Mouse (Mus musculus) liver, adult (tissue): ENCODE measurements around the gene Cep85l.

ENCODE experiments used
- GATA4 ChIP-seq: IDR thresholded peaks from 2 replicates; pipeline ENCODE4 v1.6.1; 2014; ENCODE audit warnings: mild to moderate bottlenecking, low read length; ENCODE audit not compliant: insufficient replicate concordance

The Cep85l gene

DNA sequence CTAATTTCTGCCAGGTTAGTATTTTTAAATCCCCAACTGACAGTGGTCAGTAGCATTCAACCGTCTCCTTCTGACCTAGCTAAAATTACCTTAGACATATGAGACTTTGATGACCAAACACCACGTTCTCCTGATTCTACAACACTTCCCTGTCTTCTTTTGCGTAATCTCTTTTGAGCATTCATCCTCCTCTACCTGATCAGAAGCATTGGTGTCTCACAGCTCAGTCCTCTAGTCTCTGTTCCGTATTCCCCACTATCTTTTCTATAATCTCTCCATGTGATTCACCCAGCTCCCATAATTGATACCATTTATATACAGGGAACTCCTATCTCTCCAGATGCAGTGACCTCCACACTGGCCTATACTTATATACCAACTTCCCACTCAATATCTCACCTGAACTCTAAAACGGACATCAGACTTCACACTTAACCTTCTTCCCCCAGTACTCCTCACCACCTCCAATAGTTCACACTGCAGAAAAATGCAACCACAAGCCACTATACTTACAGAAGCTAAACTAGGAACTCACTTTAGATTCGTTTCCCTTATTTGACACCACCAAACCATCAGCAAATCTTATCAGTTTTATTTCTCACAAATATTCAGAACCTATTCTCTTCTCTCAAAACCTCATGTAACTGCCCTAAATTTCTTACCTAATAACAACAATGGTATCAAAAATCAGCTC, 5.7 kb downstream of the Cep85l start:
- TF ChIP-seq GATA4: no peak

DNA sequence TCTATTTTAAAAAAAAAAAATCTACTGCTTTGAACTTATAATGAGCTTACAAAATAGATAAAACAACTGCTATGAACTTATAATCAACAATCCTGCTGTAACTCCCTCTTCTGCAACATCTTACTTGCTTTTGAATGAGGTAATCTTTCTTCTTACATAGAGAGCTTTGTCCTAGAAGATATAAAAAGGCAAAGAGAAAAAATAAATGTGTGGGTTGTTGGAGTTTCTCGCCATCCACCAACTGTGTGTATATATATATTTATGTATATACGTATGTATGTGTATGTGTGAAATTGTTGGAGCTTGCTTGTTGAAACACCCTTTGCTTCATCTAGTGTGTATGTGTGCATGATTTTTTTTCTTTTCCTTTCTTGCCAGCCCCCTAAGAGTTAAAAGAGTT, 12.5 kb downstream of the Cep85l start:
- no peak for TF ChIP-seq GATA4

DNA sequence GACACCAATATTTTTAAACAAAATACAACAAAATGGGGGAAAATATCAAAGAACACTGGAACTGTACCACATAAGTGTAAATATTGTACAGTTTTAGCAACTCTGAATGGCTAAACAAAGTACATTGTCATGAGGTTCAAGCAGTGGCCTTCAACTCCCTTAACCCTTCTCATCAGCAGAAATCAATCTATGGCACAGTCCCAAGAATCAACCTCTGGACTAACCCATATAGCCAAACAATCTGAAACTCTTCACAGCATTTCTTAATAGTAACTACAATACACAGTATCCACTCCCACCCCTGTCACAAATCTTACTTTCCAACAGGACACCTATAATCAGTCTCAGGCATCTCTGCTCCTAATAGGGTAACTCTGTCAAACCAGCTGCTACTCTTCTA, 15.4 kb downstream of the Cep85l start:
- no peak for TF ChIP-seq GATA4

DNA sequence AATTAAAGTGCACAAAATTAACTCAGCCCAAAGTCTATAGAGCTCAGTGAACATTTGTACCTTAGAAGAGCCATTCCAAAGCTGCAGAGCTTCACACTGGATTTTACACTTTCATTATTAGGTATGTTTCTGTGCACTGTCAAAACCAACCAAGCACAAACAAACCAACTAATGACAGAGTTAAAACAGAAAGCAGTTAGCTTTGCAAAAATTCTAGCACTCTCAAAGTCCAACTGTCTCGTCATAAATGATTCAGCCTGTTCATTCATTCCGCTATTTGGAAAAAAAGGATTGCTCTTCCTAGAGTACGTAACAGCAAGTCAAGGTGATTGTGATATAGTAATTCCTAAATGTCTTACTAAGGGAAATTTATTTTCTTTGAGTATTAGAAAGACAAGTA, 20.7 kb downstream of the Cep85l start:
- TF ChIP-seq GATA4: no peak

DNA sequence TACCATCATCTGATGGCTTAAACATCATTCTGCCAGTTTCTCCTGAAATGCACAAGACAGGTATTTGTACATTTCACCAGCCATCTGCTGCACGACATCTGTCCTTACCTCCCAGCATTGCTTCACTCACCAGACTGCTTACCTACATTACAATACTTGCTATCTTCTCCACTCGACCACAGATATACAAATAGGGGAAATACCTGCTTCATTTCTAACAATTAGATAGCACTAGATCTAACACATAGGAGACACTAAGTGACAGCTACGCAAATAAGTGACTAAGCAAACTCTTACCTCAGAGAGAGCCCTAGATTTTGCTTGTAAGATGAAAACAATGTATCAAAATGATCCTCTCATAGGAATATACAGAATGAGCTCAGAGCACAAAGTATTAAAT, 26.1 kb downstream of the Cep85l start:
- TF ChIP-seq GATA4: no peak

DNA sequence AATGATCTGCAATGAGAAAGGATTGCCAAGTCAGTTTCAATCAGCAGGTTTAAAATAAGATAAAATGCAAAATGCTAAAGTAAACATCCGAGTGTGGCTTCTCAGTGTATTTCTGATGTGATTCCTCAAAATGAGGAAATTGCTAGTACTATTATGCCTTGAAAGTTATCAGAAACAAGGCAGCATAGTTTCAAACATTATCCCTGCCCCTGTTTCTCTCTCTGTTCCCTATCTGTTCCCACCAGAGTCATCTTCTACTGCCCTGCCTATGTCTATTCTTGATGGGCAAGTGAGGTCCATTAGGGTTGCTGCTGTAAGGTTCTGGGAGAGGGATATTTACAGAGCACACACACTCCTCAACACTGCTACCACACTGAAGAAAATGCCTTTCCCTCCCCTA, 30.5 kb downstream of the Cep85l start:
- no peak for TF ChIP-seq GATA4

DNA sequence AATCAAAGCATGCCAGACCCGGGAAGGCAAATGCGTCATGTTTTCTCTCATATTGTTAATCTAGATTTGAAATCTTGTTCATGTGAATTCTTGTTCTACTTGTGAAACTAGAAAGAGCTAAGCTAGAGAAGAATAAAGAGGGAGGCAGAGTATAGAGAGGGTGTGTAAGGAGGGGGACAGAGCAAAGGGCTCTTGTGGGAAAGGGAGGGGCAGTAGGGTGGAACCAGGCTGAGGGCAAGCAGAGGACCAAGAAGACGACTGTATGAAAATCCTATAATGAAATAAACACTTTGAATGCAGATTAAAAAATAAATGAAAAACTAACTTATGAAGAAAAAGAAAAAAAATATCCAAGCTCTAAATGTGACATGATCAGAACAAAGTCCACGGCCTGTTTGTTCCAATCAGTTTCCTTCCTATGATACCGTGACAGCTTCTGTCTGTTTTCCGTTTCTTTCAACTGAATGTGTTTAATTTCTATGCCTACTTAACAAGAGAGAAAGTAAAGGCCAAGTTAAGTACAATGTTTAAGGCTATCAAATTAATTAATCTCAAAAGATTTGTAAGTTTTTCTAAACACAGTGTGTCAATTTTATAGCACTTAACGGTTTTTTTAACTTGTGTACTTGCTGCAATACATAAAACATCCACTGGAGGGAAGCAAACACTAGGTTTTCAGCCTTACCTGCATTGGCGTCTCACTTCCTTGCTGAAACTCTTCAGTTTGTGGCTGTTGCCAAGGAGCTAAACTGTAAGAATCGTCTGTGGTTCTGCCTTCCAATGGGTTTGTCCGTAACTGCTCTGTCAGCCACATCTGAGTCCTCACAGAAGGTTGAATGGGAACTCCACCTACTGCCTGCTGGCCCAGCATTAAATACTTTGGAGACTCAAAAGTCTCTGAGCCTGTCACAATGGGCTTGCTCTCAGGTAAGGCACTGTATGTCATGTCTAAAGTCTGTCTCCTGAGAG, 31.7 kb downstream of the Cep85l start:
- TF ChIP-seq GATA4: no peak

DNA sequence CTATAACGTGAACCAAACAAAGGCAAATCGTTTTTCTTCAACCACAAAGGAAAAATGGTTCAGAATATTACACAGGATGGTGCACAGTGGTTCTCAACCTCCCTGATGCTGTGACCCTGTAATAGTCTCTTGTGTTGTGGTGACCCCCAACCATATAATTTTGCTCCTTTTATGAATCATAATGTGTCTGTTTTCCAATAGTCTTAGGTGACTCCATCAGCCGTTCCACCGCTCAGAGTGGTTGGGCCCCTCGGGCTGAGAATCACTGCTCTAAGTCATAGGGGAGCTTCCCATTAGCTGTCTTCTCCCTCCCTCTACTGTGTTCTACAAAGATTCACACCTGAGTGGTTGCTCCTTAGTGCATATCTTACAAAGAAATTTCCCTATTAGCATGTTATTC, 32.8 kb downstream of the Cep85l start:
- no peak for TF ChIP-seq GATA4

DNA sequence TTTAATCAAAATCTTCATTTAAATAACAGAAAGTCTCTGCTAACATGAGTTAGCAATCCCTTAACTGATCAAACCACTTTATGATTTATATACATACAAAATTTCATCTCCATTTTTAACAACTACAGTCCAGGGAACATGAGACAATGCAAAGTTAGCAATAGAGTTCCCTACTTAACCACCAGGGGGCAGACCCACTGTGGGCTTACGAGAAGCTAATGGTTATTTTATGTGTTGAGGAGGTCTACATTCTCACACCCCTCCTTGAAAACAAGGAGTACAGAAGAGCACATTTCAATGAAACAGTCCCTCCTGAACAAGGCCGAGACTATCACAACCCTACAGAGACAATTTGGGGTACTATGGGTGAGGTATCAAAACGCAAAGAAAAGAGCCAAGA, 33.2 kb downstream of the Cep85l start:
- TF ChIP-seq GATA4: no peak

DNA sequence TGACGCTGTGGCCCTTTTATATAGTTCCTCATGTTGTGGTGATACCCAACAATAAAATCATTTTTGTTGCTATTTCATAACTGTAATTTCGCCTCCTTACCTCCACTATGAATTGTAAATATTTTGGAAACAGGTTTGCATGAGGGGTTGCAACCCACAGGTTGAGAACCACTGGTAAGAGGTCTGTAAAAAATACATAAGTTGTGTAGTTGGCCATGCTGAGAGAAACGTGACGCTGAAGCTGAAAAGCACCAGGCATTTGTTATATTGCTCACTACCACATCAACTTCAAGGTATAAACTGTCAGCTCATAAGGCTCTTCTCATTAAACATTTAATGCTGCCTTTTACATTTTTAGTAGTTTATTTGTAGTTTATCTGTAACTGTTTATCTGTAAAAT, 34.2 kb downstream of the Cep85l start:
- no peak for TF ChIP-seq GATA4

DNA sequence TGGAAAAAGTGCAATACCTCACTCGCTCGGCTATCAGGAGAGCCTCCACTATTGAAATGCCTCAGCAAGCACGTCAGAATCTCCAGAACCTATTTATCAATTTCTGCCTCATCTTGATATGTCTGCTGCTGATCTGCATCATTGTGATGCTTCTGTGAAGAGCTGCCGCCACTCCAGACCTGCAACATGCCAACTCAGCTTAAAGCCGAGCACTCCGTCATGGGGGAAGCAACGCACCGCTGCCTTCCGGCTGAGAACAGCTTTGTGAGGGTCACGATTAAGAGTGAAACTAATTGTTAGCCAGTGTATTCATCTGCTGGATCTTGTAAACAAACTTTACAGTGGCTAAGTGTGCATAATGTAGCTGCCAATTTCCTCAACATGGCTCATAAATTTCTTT, 35.9 kb downstream of the Cep85l start:
- TF ChIP-seq GATA4: no peak

DNA sequence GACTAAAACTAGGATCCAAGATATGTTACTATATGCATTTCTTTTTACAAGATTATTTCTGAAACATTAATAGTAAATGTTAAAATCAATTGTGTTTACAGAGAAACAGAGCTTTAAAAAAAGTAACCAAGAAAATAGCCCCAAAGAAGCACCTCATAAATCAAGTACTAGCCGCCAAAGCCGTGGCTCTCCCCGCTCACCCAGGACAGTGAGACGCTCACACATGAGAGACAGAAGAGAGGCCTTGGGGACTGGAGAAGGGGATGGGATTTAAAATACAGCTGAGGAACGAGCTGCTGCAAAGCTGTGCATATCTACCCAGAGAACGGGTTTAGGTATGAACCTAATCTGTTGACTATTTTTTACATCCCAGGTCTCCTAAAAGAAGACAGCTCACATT, 36.4 kb downstream of the Cep85l start:
- TF ChIP-seq GATA4: no peak

DNA sequence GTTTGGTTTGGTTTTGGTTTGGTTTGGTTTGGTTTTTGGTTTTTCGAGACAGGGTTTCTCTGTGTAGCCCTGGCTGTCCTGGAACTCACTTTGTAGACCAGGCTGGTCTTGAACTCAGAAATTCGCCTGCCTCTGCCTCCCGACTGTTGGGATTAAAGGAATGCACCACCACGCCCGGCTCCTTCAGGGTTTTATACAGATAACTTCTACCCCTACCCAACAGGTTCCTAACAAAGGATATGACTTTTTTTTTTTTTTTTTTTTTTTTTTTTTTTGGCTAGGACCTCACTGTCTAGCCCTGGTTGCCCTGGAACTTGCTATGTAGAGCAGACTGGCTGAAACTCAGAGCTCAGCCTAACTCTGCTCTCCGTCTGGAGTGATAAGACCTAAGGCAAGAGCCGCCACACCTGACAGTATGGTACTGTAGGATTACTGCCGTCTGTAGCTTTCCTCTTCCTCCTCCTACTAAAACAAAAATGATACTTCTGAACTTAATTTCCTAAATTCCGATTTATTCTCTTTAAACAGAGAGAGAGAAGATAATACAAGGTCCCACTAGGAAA, 37.5 kb downstream of the Cep85l start:
- no peak for TF ChIP-seq GATA4

DNA sequence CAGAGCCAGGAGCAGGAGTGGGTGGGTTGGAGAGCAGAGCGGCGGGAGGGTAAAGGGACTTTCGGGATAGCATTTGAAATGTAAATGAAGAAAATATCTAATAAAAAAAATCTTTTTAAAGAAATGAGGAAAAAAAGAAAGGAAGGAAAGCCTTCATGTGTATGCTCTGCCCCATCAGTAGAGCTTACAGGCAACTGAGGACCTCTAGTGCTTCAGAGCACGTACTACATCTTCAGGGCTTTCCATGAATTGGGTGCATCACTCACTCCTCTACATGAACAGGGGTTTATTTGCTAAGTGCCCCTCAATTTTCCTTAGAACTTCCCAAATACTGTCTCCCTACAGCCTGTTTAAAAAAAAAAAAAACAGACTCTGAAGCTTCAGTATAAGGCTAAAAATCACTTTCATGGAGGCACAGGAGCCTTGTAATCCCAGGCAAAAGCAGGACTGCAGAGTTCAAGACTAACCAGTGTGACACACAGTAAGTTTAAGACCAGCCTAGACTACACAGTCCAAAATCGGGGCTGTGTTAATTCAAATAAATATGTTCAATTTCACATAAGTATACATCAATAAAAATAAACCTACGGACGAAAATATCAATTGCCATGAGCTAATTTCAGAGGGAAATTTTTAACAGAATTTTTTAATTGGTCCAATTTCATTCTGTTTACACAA, 38.3 kb downstream of the Cep85l start:
- no peak for TF ChIP-seq GATA4

DNA sequence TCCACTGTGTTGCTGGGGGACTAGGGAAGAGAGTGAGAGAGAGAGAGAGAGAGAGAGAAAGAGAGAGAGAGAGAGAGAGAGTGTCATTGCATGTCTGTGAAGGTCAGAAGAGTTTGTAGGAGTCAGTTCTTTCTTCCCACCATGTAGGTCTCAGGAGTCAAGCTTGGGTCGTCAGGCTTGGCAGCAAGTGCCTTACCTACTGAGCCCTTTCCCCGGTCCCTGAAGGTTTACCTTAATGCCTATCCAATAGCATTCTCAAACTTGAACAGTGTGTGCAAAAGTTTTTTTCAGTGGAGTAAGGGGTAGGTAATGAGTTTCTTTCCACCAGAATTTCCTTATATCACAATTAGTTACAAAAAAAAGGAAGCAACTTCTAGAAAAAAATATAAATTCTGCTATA, 40.7 kb downstream of the Cep85l start:
- TF ChIP-seq GATA4: no peak
